Mouse (Mus musculus) small intestine, adult 10 weeks (tissue): ENCODE data around the gene Ssrp1. TPM values are rescaled to one million over a fixed set of nuclear protein-coding genes. Genes with fewer than 3 reads are reported as not detected.

Source experiments
- polyA plus RNA-seq: library from polyadenylated mRNA; stranded (reverse); fragments of 350-450 nt; fragmentation: Illumina TruSeq; extraction: RNeasy Lipid Tissue Mini Kit (QIAGEN cat#74804); gene quantifications from one replicate; pipeline ENCODE4 v1.2.3, GENCODE M21; 2014; ENCODE audit warnings: low replicate concordance

Ssrp1 gene
- 64.7 TPM for polyA plus RNA-seq

GRCm38 (mm10) chr2:85037047-85038026 is at the start of gene Ssrp1, which contains the start of gene P2rx3:
Gene Ssrp1, plus strand, starts transcription at chr2:85037234.
Gene P2rx3, minus strand, starts transcription at chr2:85037462.

GRCm38 (mm10) chr2:84987930-84988329 is 49.1 kb upstream of the Ssrp1 start, which contains the start of gene Prg3:
Gene Prg3, plus strand, starts transcription at chr2:84988215.

GRCm38 (mm10) chr2:85047596-85048167 is 10.6 kb downstream of the Ssrp1 start, which contains the start of gene Tnks1bp1:
Gene Tnks1bp1, plus strand, starts transcription at chr2:85048022.

Other genes with a start within 250 kb of the Ssrp1 start
- gene Ube2l6, start 238.4 kb upstream of the Ssrp1 start, polyA plus RNA-seq: 142 TPM
- not detected for gene Smtnl1, start 214.6 kb upstream of the Ssrp1 start, polyA plus RNA-seq
- 0.74 TPM for gene Timm10, start 210.2 kb upstream of the Ssrp1 start, polyA plus RNA-seq
- gene Slc43a1, start 198.4 kb upstream of the Ssrp1 start, polyA plus RNA-seq: 0.45 TPM
- not detected for gene Rtn4rl2, start 150.5 kb upstream of the Ssrp1 start, polyA plus RNA-seq
- gene Slc43a3, start 100.7 kb upstream of the Ssrp1 start, polyA plus RNA-seq: 20.7 TPM
- not detected for gene Prg2, start 56.8 kb upstream of the Ssrp1 start, polyA plus RNA-seq
- not detected for gene Prg3, start 49.0 kb upstream of the Ssrp1 start, polyA plus RNA-seq
- gene P2rx3, start 228 bp downstream of the Ssrp1 start, polyA plus RNA-seq: not detected
- 0.59 TPM for gene Tnks1bp1, start 10.8 kb downstream of the Ssrp1 start, polyA plus RNA-seq
- 5.5 TPM for gene Aplnr, start 99.0 kb downstream of the Ssrp1 start, polyA plus RNA-seq
- gene Lrrc55, start 160.0 kb downstream of the Ssrp1 start, polyA plus RNA-seq: 3.0 TPM